Mouse (Mus musculus) lung, postnatal 0 days (tissue): ENCODE data around the gene Pgc.

Experiments
- CTCF ChIP-seq: IDR thresholded peaks from 2 replicates; pipeline ENCODE4 v1.5.1; 2016; ENCODE audit warnings: antibody characterized with exemption, mild to moderate bottlenecking
- EP300 ChIP-seq: IDR thresholded peaks from 2 replicates; pipeline ENCODE4 v1.6.1; 2016; ENCODE audit warnings: antibody characterized with exemption, mild to moderate bottlenecking, control low read depth

- no peak for TF ChIP-seq CTCF
- TF ChIP-seq EP300: no peak
Measured at GRCm38 (mm10) chr17:47783445-47784223, 57.0 kb downstream of the Pgc start.
